Mouse (Mus musculus) bone marrow macrophage, adult 2 months (primary cell): ENCODE data around the gene Pacsin1.

ENCODE experiments used
- CTCF ChIP-seq: IDR thresholded peaks from 2 replicates; pipeline ENCODE4 v1.5.1; 2012; ENCODE audit warnings: low read depth, mild to moderate bottlenecking, low read length, moderate library complexity
- POLR2A ChIP-seq: IDR thresholded peaks from 2 replicates; pipeline ENCODE4 v1.6.1; 2012; ENCODE audit warnings: mild to moderate bottlenecking, low read depth, low read length, borderline replicate concordance

DNA sequence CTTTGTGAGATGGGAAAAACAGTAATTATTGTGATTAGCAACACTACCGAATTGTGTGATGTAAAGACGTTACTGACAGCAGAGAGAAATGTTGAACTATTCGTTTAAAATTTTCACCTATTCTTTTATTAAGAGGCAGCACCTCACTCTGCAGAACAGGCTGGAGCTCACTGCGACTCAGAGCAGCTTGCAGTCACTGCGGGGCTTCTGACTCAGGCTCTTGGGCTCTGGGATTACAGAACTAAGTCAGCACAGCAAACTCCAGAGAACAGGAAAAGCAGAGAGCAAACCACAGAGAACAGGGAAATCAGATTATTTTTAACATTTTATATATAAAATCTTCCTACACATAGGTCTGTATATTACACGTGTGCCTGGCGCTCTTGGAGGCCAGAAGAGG is 45.7 kb upstream of the Pacsin1 start:
- TF ChIP-seq CTCF (no peak), POLR2A (no peak)
